Mouse (Mus musculus): ENCODE data around the gene Sun5. TPM values are rescaled to one million over a fixed set of nuclear protein-coding genes. Genes with fewer than 3 reads are reported as not detected.

Gene Sun5
- not detected in 2 replicates for polyA plus RNA-seq (2015; fragmentation: Nextera tagmentation; extraction: Ambion mirVana)

GRCm38 (mm10) chr2:153870984-153871383 is at the start of gene Sun5:
Sun5 (minus strand) TSS chr2:153871084.
- no peak within 1 kb of the TSS for H3K9ac ChIP-seq
- no peak within 1 kb of the TSS for H3K4me3 ChIP-seq
- no peaks in the 10 kb centered on the region for H3K27me3 ChIP-seq
- H3K4me2 ChIP-seq: no peak within 1 kb of the TSS
- 87% methylated on average over 4 of the region's 4 CpGs for WGBS
- no peak for ATAC-seq (ENCODE audit: low read depth)
- no peak within 1 kb of the TSS for H3K27ac ChIP-seq (replicated peaks)
- no peaks in the 10 kb centered on the region for H3K4me1 ChIP-seq (replicated peaks)
- H3K36me3 ChIP-seq: no peaks in the 10 kb centered on the region
- H3K9me3 ChIP-seq: no peaks in the 10 kb centered on the region

DNA sequence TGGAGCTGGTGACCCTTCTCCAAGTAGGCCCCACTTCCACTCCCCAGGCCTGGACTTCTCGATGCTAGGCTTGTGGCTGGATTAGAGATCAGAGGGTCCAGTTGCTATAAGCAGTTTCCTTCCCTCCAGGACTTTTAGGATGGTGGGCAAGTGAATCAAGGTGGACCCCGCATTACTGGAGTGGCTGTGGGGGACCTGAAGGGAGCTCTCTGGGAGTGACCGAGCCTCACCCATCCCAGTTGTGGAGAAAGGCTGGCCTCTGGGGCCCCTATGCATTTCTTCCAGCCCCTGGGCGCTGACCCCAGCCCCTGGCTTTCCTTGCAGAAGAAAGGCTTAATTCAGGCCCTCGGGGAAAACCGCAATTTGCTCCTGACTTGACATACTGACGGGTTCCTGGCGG is 47.0 kb upstream of the Sun5 start, which contains the start of gene Bpifb3:
Gene Bpifb3, plus strand, starts transcription at position 301 of the 400 bp plus-strand sequence.
- H3K4me2 ChIP-seq: no peak within 1 kb of the TSS
- H3K4me3 ChIP-seq: no peak within 1 kb of the TSS
- no peaks in the 10 kb centered on the region for H3K4me1 ChIP-seq (replicated peaks)
- H3K36me3 ChIP-seq: no peaks in the 10 kb centered on the region
- H3K27ac ChIP-seq (replicated peaks): no peak within 1 kb of the TSS
- H3K9ac ChIP-seq: no peak within 1 kb of the TSS
- ATAC-seq (ENCODE audit: low read depth): no peak
- WGBS: 64% methylated on average over 8 of the region's 8 CpGs
- no peaks in the 10 kb centered on the region for H3K27me3 ChIP-seq
- no peaks in the 10 kb centered on the region for H3K9me3 ChIP-seq

GRCm38 (mm10) chr2:153914151-153914550 is 43.3 kb upstream of the Sun5 start:
- no peak overlapping the region for H3K4me3 ChIP-seq
- ATAC-seq (ENCODE audit: low read depth): no peak
- no peaks in the 10 kb centered on the region for H3K36me3 ChIP-seq
- H3K4me1 ChIP-seq (replicated peaks): no peaks in the 10 kb centered on the region
- WGBS: 81% methylated on average over 5 of the region's 5 CpGs
- H3K27me3 ChIP-seq: no peaks in the 10 kb centered on the region
- H3K27ac ChIP-seq (replicated peaks): no peak overlapping the region
- H3K9me3 ChIP-seq: no peaks in the 10 kb centered on the region
- no peak overlapping the region for H3K4me2 ChIP-seq
- H3K9ac ChIP-seq: no peak overlapping the region

DNA sequence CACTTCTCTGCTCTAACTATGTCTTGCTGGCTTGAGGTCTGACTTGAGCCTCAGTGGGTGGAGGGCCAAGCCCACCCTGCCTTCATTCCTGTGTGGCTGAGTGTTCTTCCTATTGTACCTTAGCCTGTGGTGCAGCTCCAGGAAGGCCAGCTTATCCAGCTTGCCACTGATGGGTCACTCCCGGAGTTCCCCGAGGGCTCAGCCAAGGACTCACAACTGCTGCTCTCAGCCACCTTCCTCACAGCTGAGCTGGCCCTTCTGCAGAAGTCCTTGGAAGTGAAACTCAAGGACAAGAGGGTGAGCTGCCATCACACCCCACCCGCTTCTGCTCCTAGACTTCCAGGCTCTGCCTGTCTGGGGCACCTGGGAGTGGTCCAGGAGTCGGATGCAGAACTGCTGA is 35.7 kb upstream of the Sun5 start:
- H3K4me3 ChIP-seq: no peak overlapping the region

DNA sequence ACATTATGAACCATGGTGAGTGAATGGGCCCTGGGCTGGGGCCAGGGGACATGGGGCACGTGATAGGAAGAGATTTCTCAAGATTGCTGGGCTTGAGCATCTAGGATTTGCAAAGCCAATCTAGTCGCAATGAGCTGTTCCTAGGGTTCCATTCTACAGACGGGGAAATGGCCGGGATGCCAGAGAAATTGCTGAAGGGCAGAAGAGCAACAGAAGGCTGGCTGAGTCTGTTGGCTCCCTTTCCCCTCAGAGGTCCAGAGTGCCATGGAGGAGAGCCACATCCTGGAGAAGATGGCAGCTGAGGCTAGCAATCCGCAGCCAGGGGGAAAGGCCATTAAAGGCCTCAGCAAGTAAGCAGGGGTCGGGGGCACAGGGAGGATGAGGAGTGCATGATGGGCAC is 31.8 kb upstream of the Sun5 start:
- H3K9me3 ChIP-seq: no peaks in the 10 kb centered on the region
- ATAC-seq (ENCODE audit: low read depth): no peak
- 77% methylated on average over 6 of the region's 6 CpGs for WGBS
- no peak overlapping the region for H3K27ac ChIP-seq (replicated peaks)
- no peaks in the 10 kb centered on the region for H3K27me3 ChIP-seq
- H3K4me1 ChIP-seq (replicated peaks): no peaks in the 10 kb centered on the region
- H3K36me3 ChIP-seq: no peaks in the 10 kb centered on the region
- H3K4me2 ChIP-seq: no peak overlapping the region
- no peak overlapping the region for H3K9ac ChIP-seq
- H3K4me3 ChIP-seq: no peak overlapping the region

More for the DNA sequence above, 35.7 kb upstream of the Sun5 start:
- Histone ChIP-seq H3K27me3 (no peaks in the 10 kb centered on the region), H3K36me3 (no peaks in the 10 kb centered on the region), H3K27ac (replicated peaks) (no peak overlapping the region), H3K4me1 (replicated peaks) (no peaks in the 10 kb centered on the region), H3K4me2 (no peak overlapping the region), H3K9me3 (no peaks in the 10 kb centered on the region), H3K9ac (no peak overlapping the region)
- no peak for ATAC-seq (ENCODE audit: low read depth)
- 92% methylated on average over 4 of the region's 4 CpGs for WGBS

DNA sequence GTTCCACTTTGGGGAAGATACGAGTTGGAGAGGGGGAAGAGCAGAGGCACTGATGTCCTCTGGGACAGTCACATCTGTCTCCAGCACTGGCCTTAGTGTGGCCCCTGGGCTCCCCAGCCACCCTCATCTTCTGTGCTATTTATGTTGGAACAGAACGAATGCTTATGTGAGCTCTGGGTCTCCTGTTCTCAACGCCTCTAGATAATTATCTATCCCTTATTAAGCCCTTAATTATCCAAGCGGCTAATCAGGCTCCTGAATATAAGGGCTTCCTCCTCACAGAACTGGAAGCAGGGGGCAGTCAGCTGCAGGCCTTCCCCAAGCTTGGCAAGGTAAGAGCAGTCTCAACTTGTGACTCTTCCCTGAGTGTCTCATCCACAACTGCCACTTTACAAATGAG is 29.2 kb upstream of the Sun5 start, which contains the start of gene Bpifb6:
Gene Bpifb6, plus strand, starts transcription at position 301 of the 400 bp plus-strand sequence.
- H3K9me3 ChIP-seq: no peaks in the 10 kb centered on the region
- H3K27ac ChIP-seq (replicated peaks): no peak within 1 kb of the TSS
- no peaks in the 10 kb centered on the region for H3K4me1 ChIP-seq (replicated peaks)
- no peak within 1 kb of the TSS for H3K4me2 ChIP-seq
- no peaks in the 10 kb centered on the region for H3K27me3 ChIP-seq
- no peak within 1 kb of the TSS for H3K9ac ChIP-seq
- no peak within 1 kb of the TSS for H3K4me3 ChIP-seq
- WGBS: 72% methylated on average over 4 of the region's 4 CpGs
- H3K36me3 ChIP-seq: no peaks in the 10 kb centered on the region
- no peak for ATAC-seq (ENCODE audit: low read depth)

- no peak overlapping the region for H3K4me3 ChIP-seq
- no peaks in the 10 kb centered on the region for H3K9me3 ChIP-seq
- no peaks in the 10 kb centered on the region for H3K27me3 ChIP-seq
- 82% methylated on average over 5 of the region's 5 CpGs for WGBS
- no peak overlapping the region for H3K4me2 ChIP-seq
- no peak overlapping the region for H3K9ac ChIP-seq
- H3K36me3 ChIP-seq: no peaks in the 10 kb centered on the region
- H3K4me1 ChIP-seq (replicated peaks): no peaks in the 10 kb centered on the region
- no peak overlapping the region for H3K27ac ChIP-seq (replicated peaks)
- ATAC-seq (ENCODE audit: low read depth): no peak
Measured at GRCm38 (mm10) chr2:153899111-153899510, 28.2 kb upstream of the Sun5 start.

DNA sequence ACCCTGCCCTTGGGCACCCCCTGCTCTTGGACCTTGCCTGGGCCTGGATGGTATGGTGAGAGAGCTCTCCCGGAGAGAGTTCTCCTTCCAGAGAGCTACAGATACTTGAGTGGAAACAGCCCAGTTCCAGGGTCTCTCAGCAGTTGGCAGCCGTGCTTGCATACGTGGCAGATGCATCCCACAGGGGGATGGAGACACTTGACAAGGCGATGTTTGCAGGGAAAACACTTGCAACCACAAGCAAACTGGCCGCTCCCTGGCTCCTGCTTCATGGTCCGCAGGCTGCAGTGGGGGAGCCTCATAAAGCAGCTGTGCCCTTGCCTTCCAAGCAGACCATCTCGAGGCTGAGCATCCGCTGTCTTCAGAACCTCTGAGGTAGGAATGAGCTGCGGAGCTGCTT is 3.9 kb upstream of the Sun5 start, which contains the start of gene Bpifb2:
Gene Bpifb2, plus strand, starts transcription at position 301 of the 400 bp plus-strand sequence.
- Histone ChIP-seq H3K9me3 (no peaks in the 10 kb centered on the region), H3K4me3 (no peak within 1 kb of the TSS), H3K27me3 (no peaks in the 10 kb centered on the region), H3K4me1 (replicated peaks) (no peaks in the 10 kb centered on the region), H3K9ac (no peak within 1 kb of the TSS), H3K36me3 (no peaks in the 10 kb centered on the region), H3K4me2 (no peak within 1 kb of the TSS), H3K27ac (replicated peaks) (no peak within 1 kb of the TSS)
- 78% methylated on average over 9 of the region's 9 CpGs for WGBS
- ATAC-seq (ENCODE audit: low read depth): no peak

DNA sequence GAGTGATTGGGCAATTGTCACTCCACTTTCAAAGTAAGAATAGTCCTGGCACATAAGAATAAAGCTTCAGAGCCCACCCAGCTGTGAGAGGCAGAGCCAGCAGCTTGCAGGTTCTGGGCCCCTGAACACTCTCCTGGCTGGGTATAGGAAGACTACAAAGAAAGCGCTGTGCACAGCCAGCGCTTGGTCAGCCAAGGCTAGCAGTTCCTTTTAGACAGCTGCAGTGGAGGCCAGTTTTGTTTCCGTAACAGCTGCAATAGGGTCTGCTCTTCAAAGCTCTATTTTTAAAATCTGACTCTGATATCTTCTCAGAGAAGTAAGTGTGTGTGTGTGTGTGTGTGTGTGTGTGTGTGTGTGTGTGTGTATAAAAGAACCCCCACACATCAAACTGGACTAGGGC is 8.9 kb downstream of the Sun5 start:
- H3K36me3 ChIP-seq: no peaks in the 10 kb centered on the region
- H3K9me3 ChIP-seq: no peaks in the 10 kb centered on the region
- no peaks in the 10 kb centered on the region for H3K4me1 ChIP-seq (replicated peaks)
- no peak overlapping the region for H3K27ac ChIP-seq (replicated peaks)
- no peak for ATAC-seq (ENCODE audit: low read depth)
- H3K4me2 ChIP-seq: no peak overlapping the region
- H3K9ac ChIP-seq: no peak overlapping the region
- 83% methylated on average over 3 of the region's 3 CpGs for WGBS
- no peak overlapping the region for H3K4me3 ChIP-seq
- no peaks in the 10 kb centered on the region for H3K27me3 ChIP-seq

GRCm38 (mm10) chr2:153860715-153861114 is 10.2 kb downstream of the Sun5 start:
- no peaks in the 10 kb centered on the region for H3K27me3 ChIP-seq
- H3K36me3 ChIP-seq: no peaks in the 10 kb centered on the region
- no peaks in the 10 kb centered on the region for H3K4me1 ChIP-seq (replicated peaks)
- no peak overlapping the region for H3K4me2 ChIP-seq
- no peak overlapping the region for H3K4me3 ChIP-seq
- no peak overlapping the region for H3K27ac ChIP-seq (replicated peaks)
- ATAC-seq (ENCODE audit: low read depth): no peak
- H3K9me3 ChIP-seq: no peaks in the 10 kb centered on the region
- no peak overlapping the region for H3K9ac ChIP-seq
- 72% methylated on average over 3 of the region's 3 CpGs for WGBS

DNA sequence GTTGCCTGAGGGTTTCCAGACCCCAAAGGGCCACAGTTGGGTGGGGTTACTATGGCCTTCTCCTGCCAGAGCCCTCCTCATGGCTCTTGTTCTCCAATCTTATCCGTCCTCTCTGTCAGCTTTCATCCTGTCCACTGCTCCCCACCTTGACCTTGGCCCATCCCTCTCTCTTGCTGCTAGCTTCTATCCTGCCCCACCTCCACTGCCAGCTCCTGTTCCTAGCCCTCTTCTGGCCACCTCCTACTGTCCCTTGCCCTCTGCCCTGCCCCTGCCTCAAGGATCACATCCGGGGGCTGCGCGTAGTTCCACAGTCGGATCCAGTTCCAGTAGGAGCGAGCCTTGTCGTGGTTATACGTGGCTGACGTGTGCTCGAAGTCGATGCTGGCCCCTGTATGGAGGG is 10.6 kb downstream of the Sun5 start:
- H3K9ac ChIP-seq: no peak overlapping the region
- WGBS: 96% methylated on average over 11 of the region's 11 CpGs
- H3K9me3 ChIP-seq: no peaks in the 10 kb centered on the region
- H3K36me3 ChIP-seq: no peaks in the 10 kb centered on the region
- ATAC-seq (ENCODE audit: low read depth): no peak
- H3K27ac ChIP-seq (replicated peaks): no peak overlapping the region
- H3K4me2 ChIP-seq: no peak overlapping the region
- no peak overlapping the region for H3K4me3 ChIP-seq
- no peaks in the 10 kb centered on the region for H3K4me1 ChIP-seq (replicated peaks)
- H3K27me3 ChIP-seq: no peaks in the 10 kb centered on the region

DNA sequence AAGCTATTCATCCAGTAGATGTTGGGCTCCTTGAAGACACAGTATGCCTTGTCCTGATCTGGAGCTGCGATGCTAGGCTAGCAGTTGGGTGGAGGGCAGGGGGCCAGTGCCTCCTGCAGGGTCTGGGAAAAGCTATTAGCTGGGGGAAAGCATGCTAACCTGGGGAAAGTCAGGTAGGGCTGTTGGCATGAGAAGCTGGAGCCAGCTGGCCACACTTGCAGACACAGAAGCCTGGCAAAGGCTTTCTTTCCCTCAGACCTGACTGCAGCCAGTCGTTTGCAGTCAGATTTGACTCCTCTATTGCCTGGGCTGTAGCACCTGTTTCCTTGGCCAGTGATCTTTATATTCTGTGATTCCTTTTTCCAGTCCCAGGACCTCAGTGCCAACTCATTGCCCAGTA is 11.3 kb downstream of the Sun5 start:
- H3K27me3 ChIP-seq: no peaks in the 10 kb centered on the region
- no peaks in the 10 kb centered on the region for H3K4me1 ChIP-seq (replicated peaks)
- H3K4me2 ChIP-seq: no peak overlapping the region
- H3K4me3 ChIP-seq: no peak overlapping the region
- H3K27ac ChIP-seq (replicated peaks): no peak overlapping the region
- H3K36me3 ChIP-seq: no peaks in the 10 kb centered on the region
- WGBS: 79% methylated on average over 2 of the region's 2 CpGs
- no peak overlapping the region for H3K9ac ChIP-seq
- no peak for ATAC-seq (ENCODE audit: low read depth)
- H3K9me3 ChIP-seq: no peaks in the 10 kb centered on the region

DNA sequence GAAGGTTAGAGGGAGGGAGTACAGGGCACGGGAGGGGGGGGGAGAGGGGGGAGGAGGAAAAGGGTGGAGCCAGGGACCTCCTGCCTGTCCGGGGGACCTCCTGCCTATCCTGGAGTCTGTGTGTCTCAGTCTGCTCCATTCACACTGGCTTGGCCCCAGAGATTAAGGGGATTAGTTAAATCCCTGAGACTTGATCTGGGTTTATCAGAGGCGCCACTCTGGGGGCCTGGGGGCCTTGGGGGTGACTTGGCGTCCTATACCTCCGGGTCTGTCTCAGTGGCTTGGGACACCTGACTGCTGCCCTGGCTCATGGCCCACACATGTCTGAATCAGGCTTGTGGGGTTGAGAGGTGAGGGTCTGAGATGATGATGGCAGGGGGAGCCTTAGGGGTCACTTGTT is 17.3 kb downstream of the Sun5 start:
- ATAC-seq (ENCODE audit: low read depth): no peak
- H3K9me3 ChIP-seq: no peaks in the 10 kb centered on the region
- no peaks in the 10 kb centered on the region for H3K36me3 ChIP-seq
- no peak overlapping the region for H3K4me2 ChIP-seq
- H3K27me3 ChIP-seq: no peaks in the 10 kb centered on the region
- H3K4me3 ChIP-seq: no peak overlapping the region
- WGBS: 45% methylated on average over 5 of the region's 5 CpGs
- H3K9ac ChIP-seq: no peak overlapping the region
- no peaks in the 10 kb centered on the region for H3K4me1 ChIP-seq (replicated peaks)
- H3K27ac ChIP-seq (replicated peaks): no peak overlapping the region
